ENCODE assay signal across 17 mouse cellular contexts in the genomic region with DNA sequence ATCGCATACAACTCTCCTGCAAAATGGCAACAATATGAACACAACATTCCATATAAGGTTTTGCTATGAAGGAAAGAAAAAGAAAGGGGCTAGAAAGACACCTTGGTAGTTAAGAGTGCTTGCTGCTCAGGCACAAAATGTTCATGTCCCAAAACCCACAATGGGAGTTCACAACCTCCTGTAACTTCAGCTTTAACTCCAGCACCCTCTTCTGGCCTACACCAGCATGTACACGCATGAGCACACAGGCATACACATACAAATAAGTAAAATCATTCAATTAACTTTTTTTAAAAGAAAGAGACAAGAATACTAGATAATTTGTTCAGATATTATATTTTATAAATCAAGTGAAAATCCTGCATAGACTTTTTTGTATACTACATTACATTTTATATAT. TPM values are rescaled to one million over a fixed set of nuclear protein-coding genes. Genes with fewer than 3 reads are reported as not detected.
A peak's percentile ranks its signal among the peaks of the same experiment; 100 is the strongest.
DNase-seq lines count a peak whose midpoint lies in the region; ATAC-seq and TF ChIP-seq lines count a peak whose summit lies in the region.
"Had no signal": no experiment of that assay in that cellular context is flagged by ENCODE, and none has a peak within 500 bp of the region (broad histone marks: within the 10 kb centered on the region; RNA-seq: fewer than 3 reads in every experiment).

No protein-coding gene starts in this region.

- 71% methylated on average over 2 of the region's 2 CpGs for WGBS in embryonic facial prominence, embryonic 11.5 days
- 72% methylated on average over 2 of the region's 2 CpGs for WGBS in embryonic facial prominence, embryonic 10.5 days

- H3K27ac ChIP-seq in embryonic facial prominence, embryonic 11.5 days (replicated peaks; ENCODE audit: low read depth, low read length) = no peak overlapping the region
- no peak overlapping the region for H3K27ac ChIP-seq in embryonic facial prominence, embryonic 10.5 days (replicated peaks)
- H3K27ac ChIP-seq in left cerebral cortex, adult 2 months = no peak overlapping the region
- no peak overlapping the region for H3K27ac ChIP-seq in ES-Bruce4 (ENCODE audit: insufficient read depth, low read length)
- H3K27ac ChIP-seq: midbrain, embryonic 12.5 days had no signal

- H3K9me3 ChIP-seq in embryonic facial prominence, embryonic 11.5 days (replicated peaks; ENCODE audit: control insufficient read depth, low read length) = no peaks in the 10 kb centered on the region
- no peaks in the 10 kb centered on the region for H3K9me3 ChIP-seq in embryonic facial prominence, embryonic 10.5 days
- no peaks in the 10 kb centered on the region; the same call in 1 of the 2 replicates for H3K9me3 ChIP-seq in ES-Bruce4 (replicated peaks; ENCODE audit: control insufficient read depth, insufficient read depth, low read length, poor library complexity, severe bottlenecking)
- H3K9me3 ChIP-seq: midbrain, embryonic 12.5 days had no signal

- no peak for ATAC-seq in embryonic facial prominence, embryonic 11.5 days (replicated peaks; ENCODE audit: insufficient number of reproducible peaks, low FRiP score, low TSS enrichment, low read depth)

- peak; percentile 55 for TF ChIP-seq CTCF in left cerebral cortex, adult 2 months (IDR thresholded peaks at IDR 0.05)
- TF ChIP-seq CTCF in ES-Bruce4 (IDR thresholded peaks at IDR 0.05; ENCODE audit: low read depth, low read length) = peak; percentile 20

- H3K4me3 ChIP-seq in embryonic facial prominence, embryonic 11.5 days (ENCODE audit: low read depth, low read length) = no peak overlapping the region
- H3K4me3 ChIP-seq in embryonic facial prominence, embryonic 10.5 days = no peak overlapping the region
- no peak overlapping the region for H3K4me3 ChIP-seq in left cerebral cortex, adult 2 months
- H3K4me3 ChIP-seq in ES-Bruce4 (ENCODE audit: low read depth, low read length) = no peak overlapping the region
- H3K4me3 ChIP-seq: midbrain, embryonic 12.5 days had no signal

- no peak overlapping the region for H3K4me2 ChIP-seq in embryonic facial prominence, embryonic 11.5 days (ENCODE audit: low read depth, low read length)
- H3K4me2 ChIP-seq: midbrain, embryonic 12.5 days had no signal

- no peaks in the 10 kb centered on the region for H3K36me3 ChIP-seq in embryonic facial prominence, embryonic 11.5 days (replicated peaks; ENCODE audit: control insufficient read depth, insufficient read depth, low read depth, low read length)
- no peaks in the 10 kb centered on the region for H3K36me3 ChIP-seq in embryonic facial prominence, embryonic 10.5 days (replicated peaks)
- no peaks in the 10 kb centered on the region for H3K36me3 ChIP-seq in ES-Bruce4 (ENCODE audit: control insufficient read depth, insufficient read depth, low read length, poor library complexity, severe bottlenecking)
- H3K36me3 ChIP-seq: midbrain, embryonic 12.5 days had no signal

- no peak for TF ChIP-seq EP300 in ES-Bruce4 (IDR thresholded peaks at IDR 0.05; ENCODE audit: insufficient read depth, low read depth, low read length)

- H3K9ac ChIP-seq in embryonic facial prominence, embryonic 11.5 days (replicated peaks; ENCODE audit: low read length) = no peak overlapping the region
- no peak overlapping the region for H3K9ac ChIP-seq in ES-Bruce4 (ENCODE audit: low read depth, poor library complexity, severe bottlenecking)
- H3K9ac ChIP-seq: midbrain, embryonic 12.5 days had no signal

- H3K27me3 ChIP-seq in embryonic facial prominence, embryonic 11.5 days (ENCODE audit: control insufficient read depth, insufficient read depth, low read length) = no peaks in the 10 kb centered on the region
- H3K27me3 ChIP-seq in embryonic facial prominence, embryonic 10.5 days (replicated peaks; ENCODE audit: low read depth, poor library complexity, severe bottlenecking) = no peaks in the 10 kb centered on the region
- H3K27me3 ChIP-seq in ES-Bruce4 (ENCODE audit: control insufficient read depth, insufficient read depth, low read length, poor library complexity, severe bottlenecking) = no peaks in the 10 kb centered on the region
- H3K27me3 ChIP-seq: midbrain, embryonic 12.5 days had no signal

- DNase-seq in embryonic facial prominence, embryonic 11.5 days (ENCODE audit: low spot score) = peak; percentile 1
- no peak for DNase-seq in embryonic facial prominence, embryonic 10.5 days (ENCODE audit: low spot score)
- no peak for DNase-seq in left cerebral cortex, adult 2 months (ENCODE audit: extremely low spot score in 1 of 2, low spot score in 2 of 2)
- DNase-seq in left cerebral cortex, adult 8-10 months (ENCODE audit: low spot score in 2 of 2) = no peak
- DNase-seq in embryo, embryonic 10.5 days (ENCODE audit: low spot score) = peak; percentile 18
- no peak for DNase-seq in cerebellum, adult 11-12 months
- DNase-seq in ovary, adult 18-20 months (ENCODE audit: low spot score) = no peak
- DNase-seq: adrenal gland, adult 8-10 months; heart, postnatal 14 days had no signal

- intact Hi-C loops in left cerebral cortex, adult 2 months (cut with DNase I) = loop anchor here (1.0 to 5.0 kb wide), 2 partner anchors 176 to 194 kb away; no protein-coding TSS in a partner anchor

- no peaks in the 10 kb centered on the region for H3K4me1 ChIP-seq in embryonic facial prominence, embryonic 11.5 days (ENCODE audit: control insufficient read depth, insufficient read depth, low read length)
- H3K4me1 ChIP-seq in embryonic facial prominence, embryonic 10.5 days = no peaks in the 10 kb centered on the region
- H3K4me1 ChIP-seq in ES-Bruce4 (ENCODE audit: control insufficient read depth, insufficient read depth, low read length) = no peaks in the 10 kb centered on the region
- H3K4me1 ChIP-seq: midbrain, embryonic 12.5 days had no signal

- no peak for TF ChIP-seq POLR2A in ES-Bruce4 (IDR thresholded peaks at IDR 0.05; ENCODE audit: insufficient read depth, low read length)

RNA-seq across cellular contexts. Expression of a gene that starts 13.4 kb away (rescaled TPM):
- not detected in 2 replicates for polyA plus RNA-seq in embryonic facial prominence, embryonic 11.5 days (2014; fragmentation: Nextera tagmentation; extraction: Ambion mirVana)
- not detected in 2 replicates for polyA plus RNA-seq in embryonic facial prominence, embryonic 10.5 days (2016; fragmentation: Nextera tagmentation; extraction: Ambion mirVana)
- total RNA-seq in left cerebral cortex, adult 2 months (2021) = not detected
- not detected for total RNA-seq in left cerebral cortex, adult 8-10 months (2022)
- polyA plus RNA-seq in ES-Bruce4 (2011; ENCODE audit: insufficient read depth, insufficient read length, low read depth, missing spikeins) = not detected in 2 replicates
- total RNA-seq: adrenal gland, adult 8-10 months; granulocyte monocyte progenitor cell, adult 5-6 weeks; layer of hippocampus, adult 18-20 months had no signal
- polyA plus RNA-seq: frontal cortex, adult 2 months; liver, embryonic 16.5 days; midbrain, embryonic 12.5 days; urinary bladder, adult 2 months had no signal

RNA-seq across cellular contexts. Expression of a gene that starts 32.8 kb away (rescaled TPM):
- not detected in 2 replicates for polyA plus RNA-seq in embryonic facial prominence, embryonic 11.5 days (2014; fragmentation: Nextera tagmentation; extraction: Ambion mirVana)
- polyA plus RNA-seq in embryonic facial prominence, embryonic 10.5 days (2016; fragmentation: Nextera tagmentation; extraction: Ambion mirVana) = not detected in 2 replicates
- total RNA-seq in left cerebral cortex, adult 2 months (2021) = not detected
- total RNA-seq in left cerebral cortex, adult 8-10 months (2022) = not detected
- polyA plus RNA-seq in ES-Bruce4 (2011; ENCODE audit: insufficient read depth, insufficient read length, low read depth, missing spikeins) = 0.65 TPM in 1 of 2 replicates, not detected in the other
- total RNA-seq: adrenal gland, adult 8-10 months; granulocyte monocyte progenitor cell, adult 5-6 weeks; layer of hippocampus, adult 18-20 months; left cerebral cortex, postnatal 25 days had no signal
- polyA plus RNA-seq: frontal cortex, adult 2 months; liver, embryonic 16.5 days; midbrain, embryonic 12.5 days; urinary bladder, adult 2 months had no signal

Comparison
In these comparisons a context has a peak if more than half of its experiments do, and no peak if none do; other contexts are left out.
1. DNase-seq: peak in embryonic facial prominence, embryonic 11.5 days (single experiment) and embryo, embryonic 10.5 days (single experiment); none in embryonic facial prominence, embryonic 10.5 days (single experiment), left cerebral cortex, adult 2 months (0 of 2), left cerebral cortex, adult 8-10 months (0 of 2), cerebellum, adult 11-12 months (single experiment) and ovary, adult 18-20 months (single experiment).